Comparison of ENCODE assay signal across 40 mouse cellular contexts in genomic region chr5:140521196-140521595, GRCm38 (mm10). TPM values are rescaled to one million over a fixed set of nuclear protein-coding genes. Genes with fewer than 3 reads are reported as not detected.
"Had no signal": no experiment of that assay in that cellular context is flagged by ENCODE, and none has a peak within 500 bp of the region (broad histone marks: within the 10 kb centered on the region; RNA-seq: fewer than 3 reads in every experiment).

No protein-coding gene starts in this region.

- ATAC-seq: hindbrain, embryonic 16.5 days; inflammation-experienced regulatory T-cells, adult 6 months; intestine, embryonic 15.5 days; intestine, postnatal 0 days; liver, embryonic 12.5 days had no signal

- H3K27ac ChIP-seq: gastrocnemius, adult 2 months; heart, embryonic 10.5 days; hindbrain, embryonic 10.5 days; hindbrain, embryonic 12.5 days; hindbrain, embryonic 14.5 days; intestine, embryonic 15.5 days; layer of hippocampus, adult 2 months; limb, embryonic 13.5 days; limb, embryonic 15.5 days; liver, embryonic 12.5 days; liver, embryonic 14.5 days had no signal

- H3K27me3 ChIP-seq: heart, embryonic 12.5 days; hindbrain, embryonic 12.5 days; intestine, embryonic 15.5 days; limb, embryonic 13.5 days; limb, embryonic 15.5 days; liver, embryonic 12.5 days had no signal

- H3K4me1 ChIP-seq: hindbrain, embryonic 12.5 days had no signal

- H3K4me3 ChIP-seq: gastrocnemius, adult 2 months; heart, embryonic 10.5 days; heart, embryonic 12.5 days; hindbrain, embryonic 10.5 days; hindbrain, embryonic 12.5 days; intestine, embryonic 15.5 days; layer of hippocampus, adult 2 months; limb, embryonic 13.5 days; limb, embryonic 15.5 days; liver, embryonic 12.5 days had no signal

- H3K9me3 ChIP-seq: heart, embryonic 10.5 days; heart, embryonic 12.5 days; hindbrain, embryonic 10.5 days; hindbrain, embryonic 12.5 days; intestine, embryonic 15.5 days; limb, embryonic 13.5 days; limb, embryonic 15.5 days; liver, embryonic 12.5 days had no signal

- DNase-seq: gastrocnemius, adult 2 months; gastrocnemius, postnatal 10 days; gastrocnemius, postnatal 25 days; heart, adult 18-20 months; heart, postnatal 10 days; heart, postnatal 4 days; kidney, adult 18-20 months; kidney, adult 8-10 months; kidney, postnatal 10 days; kidney, postnatal 25 days; kidney, postnatal 4 days; layer of hippocampus, adult 9-11 months; layer of hippocampus, postnatal 36 days; left cerebral cortex, postnatal 4 days had no signal

RNA-seq across cellular contexts. Expression of gene Grifin, which starts 43.7 kb away (rescaled TPM):
- total RNA-seq: gastrocnemius, adult 2 months; gastrocnemius, postnatal 10 days; gastrocnemius, postnatal 25 days; gastrocnemius, postnatal 4 days; granulocyte monocyte progenitor cell, adult 5-6 weeks; heart, adult 18-20 months; heart, adult 8-10 months; heart, postnatal 10 days; heart, postnatal 25 days; heart, postnatal 4 days; layer of hippocampus, adult 2 months; layer of hippocampus, postnatal 14 days; left cerebral cortex, adult 18-20 months; left cerebral cortex, postnatal 10 days; left cerebral cortex, postnatal 25 days; left cerebral cortex, postnatal 4 days; liver, adult 2 months had no signal
- polyA plus RNA-seq: heart, embryonic 10.5 days; heart, embryonic 14.5 days; hindbrain, embryonic 10.5 days; hindbrain, embryonic 12.5 days; hindbrain, embryonic 14.5 days; kidney, embryonic 14.5 days; limb, embryonic 11.5 days; limb, embryonic 13.5 days; limb, embryonic 15.5 days; liver, adult 2 months had no signal
